Mouse (Mus musculus) olfactory bulb, adult 2 months (tissue): ENCODE data around the gene Gm10160. TPM values are rescaled to one million over a fixed set of nuclear protein-coding genes. Genes with fewer than 3 reads are reported as not detected.
A peak's percentile ranks its signal among the peaks of the same experiment; 100 is the strongest.

Experiments
- H3K27ac ChIP-seq: fragments of 200-500 bp; 2 replicates; pipeline ENCODE4 v1.5.1; 2012; ENCODE audit warnings: low read depth, low read length; ENCODE audit not compliant: insufficient read depth
- H3K4me1 ChIP-seq: fragments of 200-500 bp; 2 replicates; pipeline ENCODE4 v1.6.1; 2012; ENCODE audit warnings: low read length; ENCODE audit not compliant: control insufficient read depth, insufficient read depth
- H3K4me3 ChIP-seq: fragments of 200-500 bp; 2 replicates; pipeline ENCODE4 v1.5.1; 2012; ENCODE audit warnings: mild to moderate bottlenecking, low read depth, low read length, moderate library complexity; ENCODE audit not compliant: insufficient read depth
- CTCF ChIP-seq: fragments of 200-500 bp; IDR thresholded peaks from 2 replicates; pipeline ENCODE4 v1.5.1; 2012; ENCODE audit warnings: low read depth, mild to moderate bottlenecking, low read length, moderate library complexity; ENCODE audit not compliant: insufficient read depth
- POLR2A ChIP-seq: fragments of 200-500 bp; IDR thresholded peaks from 2 replicates; pipeline ENCODE4 v1.6.1; 2012; ENCODE audit warnings: mild to moderate bottlenecking, low read depth, low read length, moderate library complexity; ENCODE audit not compliant: insufficient read depth
- WGBS: fragments of 180-500 bp; shearing (Covaris S2); methylation state at CpG from one replicate; pipeline ENCODE4 v1.1.7; 2018; 5-methylcytosine and 5-hydroxymethylcytosine counted together
- polyA plus RNA-seq: library from polyadenylated mRNA; stranded (reverse); fragments of >200 nt; gene quantifications from 2 replicates; pipeline ENCODE4 v1.2.4, GENCODE M21; 2012; ENCODE audit warnings: low replicate concordance; ENCODE audit not compliant: missing spikeins, insufficient read depth, insufficient read length

Gene Gm10160
- polyA plus RNA-seq: not detected in 2 replicates

- peaks cover 34% of the 10 kb centered on the region for H3K4me1 ChIP-seq
- 94% methylated on average over 1 of the region's 1 CpGs for WGBS
- H3K27ac ChIP-seq: peak within 1 kb of the TSS; percentile 93
- TF ChIP-seq POLR2A (no peak), CTCF (no peak)
- H3K4me3 ChIP-seq: no peak within 1 kb of the TSS
Measured at GRCm38 (mm10) chr7:81855694-81856093, at the start of gene Gm10160. Gene Gm10160 (minus strand): TSS chr7:81855794.

- Histone ChIP-seq H3K4me1 (no peaks in the 10 kb centered on the region), H3K4me3 (no peak overlapping the region), H3K27ac (no peak overlapping the region)
- 79% methylated on average over 2 of the region's 2 CpGs for WGBS
- no peak for TF ChIP-seq POLR2A
- TF ChIP-seq CTCF: no peak
Measured at GRCm38 (mm10) chr7:81904926-81905325, 49.3 kb upstream of the Gm10160 start.

- no peak for TF ChIP-seq POLR2A
- no peak for TF ChIP-seq CTCF
- Histone ChIP-seq H3K4me3 (no peak overlapping the region), H3K27ac (no peak overlapping the region), H3K4me1 (peaks cover 3% of the 10 kb centered on the region; the same call in 1 of the 2 replicates)
- 39% methylated on average over 4 of the region's 4 CpGs for WGBS
Measured at GRCm38 (mm10) chr7:81904094-81904493, 48.5 kb upstream of the Gm10160 start.

- WGBS: 77% methylated on average over 11 of the region's 11 CpGs
- no peak overlapping the region for H3K4me3 ChIP-seq
- H3K27ac ChIP-seq: no peak overlapping the region
- peaks cover 3% of the 10 kb centered on the region; the same call in 1 of the 2 replicates for H3K4me1 ChIP-seq
- no peak for TF ChIP-seq CTCF
- no peak for TF ChIP-seq POLR2A
Measured at GRCm38 (mm10) chr7:81899361-81899760, 43.8 kb upstream of the Gm10160 start.

GRCm38 (mm10) chr7:81885128-81885527 is 29.5 kb upstream of the Gm10160 start:
- H3K4me1 ChIP-seq: peaks cover 4% of the 10 kb centered on the region; the same call in 1 of the 2 replicates
- 30% methylated on average over 4 of the region's 4 CpGs for WGBS
- H3K27ac ChIP-seq: no peak overlapping the region
- H3K4me3 ChIP-seq: no peak overlapping the region
- TF ChIP-seq CTCF (no peak), POLR2A (no peak)

- TF ChIP-seq POLR2A (no peak), CTCF (no peak)
- peaks cover 4% of the 10 kb centered on the region; the same call in 1 of the 2 replicates for H3K4me1 ChIP-seq
- H3K4me3 ChIP-seq: no peak overlapping the region
- WGBS: 39% methylated on average over 3 of the region's 3 CpGs
- H3K27ac ChIP-seq: no peak overlapping the region
Measured at GRCm38 (mm10) chr7:81881600-81881999, 26.0 kb upstream of the Gm10160 start.

GRCm38 (mm10) chr7:81880797-81881196 is 25.2 kb upstream of the Gm10160 start:
- TF ChIP-seq CTCF (no peak), POLR2A (no peak)
- Histone ChIP-seq H3K4me1 (peaks cover 2% of the 10 kb centered on the region; the same call in 1 of the 2 replicates), H3K27ac (no peak overlapping the region), H3K4me3 (no peak overlapping the region)
- WGBS: 92% methylated on average over 4 of the region's 4 CpGs

GRCm38 (mm10) chr7:81880286-81880685 is 24.7 kb upstream of the Gm10160 start:
- TF ChIP-seq CTCF: no peak
- TF ChIP-seq POLR2A: no peak
- Histone ChIP-seq H3K4me1 (peaks cover 2% of the 10 kb centered on the region; the same call in 1 of the 2 replicates), H3K27ac (no peak overlapping the region), H3K4me3 (no peak overlapping the region)
- WGBS: 86% methylated on average over 5 of the region's 5 CpGs

GRCm38 (mm10) chr7:81875372-81875771 is 19.8 kb upstream of the Gm10160 start:
- Histone ChIP-seq H3K4me1 (peaks cover 4% of the 10 kb centered on the region; the same call in 1 of the 2 replicates), H3K27ac (no peak overlapping the region), H3K4me3 (no peak overlapping the region)
- WGBS: 54% methylated on average over 9 of the region's 9 CpGs
- TF ChIP-seq POLR2A: no peak
- no peak for TF ChIP-seq CTCF
